Comparison of ENCODE assay signal across 15 mouse cellular contexts in genomic region chr10:69616953-69617352, GRCm38 (mm10).
DNase-seq lines count a peak whose midpoint lies in the region; ATAC-seq lines count a peak whose summit lies in the region.
"Had no signal": no experiment of that assay in that cellular context is flagged by ENCODE, and none has a peak within 500 bp of the region (broad histone marks: within the 10 kb centered on the region; RNA-seq: fewer than 3 reads in every experiment).

No protein-coding gene starts in this region.

- no peaks in the 10 kb centered on the region for H3K9me3 ChIP-seq in heart, embryonic 11.5 days (replicated peaks; ENCODE audit: control insufficient read depth, low read length)
- H3K9me3 ChIP-seq in heart, embryonic 15.5 days (replicated peaks): no peaks in the 10 kb centered on the region
- H3K9me3 ChIP-seq: embryonic facial prominence, embryonic 13.5 days; hindbrain, embryonic 10.5 days; limb, embryonic 12.5 days; liver, embryonic 15.5 days; midbrain, embryonic 10.5 days had no signal

- peaks cover 19% of the 10 kb centered on the region for H3K4me1 ChIP-seq in heart, embryonic 11.5 days (ENCODE audit: control insufficient read depth, insufficient read depth, low read length)
- H3K4me1 ChIP-seq in heart, embryonic 15.5 days (replicated peaks): peaks cover 31% of the 10 kb centered on the region
- H3K4me1 ChIP-seq: hindbrain, embryonic 10.5 days; liver, embryonic 15.5 days had no signal

- ATAC-seq in cerebellum, adult (ENCODE audit: insufficient number of reproducible peaks, low FRiP score, low TSS enrichment): no peak
- no peak for ATAC-seq in heart, embryonic 11.5 days (replicated peaks; ENCODE audit: insufficient number of reproducible peaks, low FRiP score, low TSS enrichment)
- no peak for ATAC-seq in heart, embryonic 15.5 days (replicated peaks; ENCODE audit: insufficient number of reproducible peaks, insufficient read depth, low FRiP score, low read depth)
- no peak for ATAC-seq in granulocyte monocyte progenitor cell, adult 5-6 weeks (replicated peaks; ENCODE audit: poor library complexity, severe bottlenecking)

- peak overlapping the region; percentile 64 for H3K27ac ChIP-seq in heart, embryonic 11.5 days (ENCODE audit: low read depth, low read length)
- H3K27ac ChIP-seq in heart, embryonic 15.5 days: peak overlapping the region; percentile 72
- H3K27ac ChIP-seq: embryonic facial prominence, embryonic 13.5 days; hindbrain, embryonic 10.5 days; limb, embryonic 12.5 days; liver, embryonic 15.5 days; midbrain, embryonic 10.5 days had no signal

- 76% methylated on average over 3 of the region's 3 CpGs for WGBS in heart, embryonic 11.5 days (ENCODE audit: insufficient replicate concordance)
- 67% methylated on average over 3 of the region's 3 CpGs for WGBS in heart, embryonic 15.5 days

- no peak overlapping the region for H3K4me3 ChIP-seq in heart, embryonic 11.5 days (ENCODE audit: low read depth, low read length)
- H3K4me3 ChIP-seq in heart, embryonic 15.5 days: no peak overlapping the region
- H3K4me3 ChIP-seq: embryonic facial prominence, embryonic 13.5 days; hindbrain, embryonic 10.5 days; limb, embryonic 12.5 days; liver, embryonic 15.5 days; midbrain, embryonic 10.5 days had no signal

- H3K9ac ChIP-seq in heart, embryonic 11.5 days (ENCODE audit: low read depth, low read length): no peak overlapping the region
- no peak overlapping the region for H3K9ac ChIP-seq in heart, embryonic 15.5 days
- H3K9ac ChIP-seq: embryonic facial prominence, embryonic 13.5 days; limb, embryonic 12.5 days; liver, embryonic 15.5 days had no signal

- H3K27me3 ChIP-seq in heart, embryonic 11.5 days (ENCODE audit: control insufficient read depth, insufficient read depth, low read length): no peaks in the 10 kb centered on the region
- H3K27me3 ChIP-seq in heart, embryonic 15.5 days: no peaks in the 10 kb centered on the region
- H3K27me3 ChIP-seq: embryonic facial prominence, embryonic 13.5 days; limb, embryonic 12.5 days; liver, embryonic 15.5 days had no signal

- no peaks in the 10 kb centered on the region for H3K36me3 ChIP-seq in heart, embryonic 11.5 days (ENCODE audit: control insufficient read depth, insufficient read depth, low read length)
- H3K36me3 ChIP-seq in heart, embryonic 15.5 days: no peaks in the 10 kb centered on the region
- H3K36me3 ChIP-seq: embryonic facial prominence, embryonic 13.5 days; hindbrain, embryonic 10.5 days; limb, embryonic 12.5 days; liver, embryonic 15.5 days; midbrain, embryonic 10.5 days had no signal

- peak overlapping the region; percentile 47; the same call in 1 of the 2 replicates for H3K4me2 ChIP-seq in heart, embryonic 11.5 days
- H3K4me2 ChIP-seq in heart, embryonic 15.5 days: 0 out of 2 replicates have a peak overlapping the region, but pooled peaks have one; percentile 37
- H3K4me2 ChIP-seq: embryonic facial prominence, embryonic 13.5 days; limb, embryonic 12.5 days; liver, embryonic 15.5 days had no signal

- peak; percentile 78 to 80 for DNase-seq in cerebellum, postnatal 10 days
- no peak for DNase-seq in heart, adult 8-10 months (ENCODE audit: low spot score)
- DNase-seq in adipocyte (ENCODE audit: low spot score): peak; percentile 73
- no peak for DNase-seq in spleen, postnatal 4 days (ENCODE audit: low spot score in 2 of 2)
- DNase-seq: adrenal gland, adult 8-10 months; lung, postnatal 36 days had no signal

Comparison
In these comparisons a context has a peak if more than half of its experiments do, and no peak if none do; other contexts are left out.
1. DNase-seq: peak in cerebellum, postnatal 10 days (2 of 2) and adipocyte (single experiment); none in heart, adult 8-10 months (single experiment) and spleen, postnatal 4 days (0 of 2).